Mouse (Mus musculus): Measurements from ENCODE around the gene Bcl7a. TPM values are rescaled to one million over a fixed set of nuclear protein-coding genes. Genes with fewer than 3 reads are reported as not detected.

Bcl7a gene
- total and polyA plus RNA-seq, 2 experiments from 2014 or later: 6.6 to 10.2 TPM

DNA sequence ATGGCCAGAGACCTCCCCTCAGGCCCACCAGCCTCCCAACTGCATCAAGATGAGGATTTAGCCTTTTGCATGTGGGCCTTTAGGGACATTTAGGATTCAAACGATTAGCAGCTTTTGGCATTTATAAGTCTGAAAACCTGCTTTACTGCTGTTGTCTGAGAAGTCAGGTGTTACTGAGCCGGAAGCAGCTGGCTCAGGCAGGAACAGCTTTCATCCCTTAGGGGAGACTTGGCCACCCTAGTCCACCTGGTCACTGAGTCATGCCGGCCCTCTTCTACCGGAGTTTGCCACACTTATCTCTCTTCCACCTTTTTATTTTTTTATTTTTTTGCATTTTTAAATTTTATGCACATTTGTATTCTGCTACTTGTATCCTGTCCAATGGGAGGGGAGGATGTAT is 13.6 kb downstream of the Bcl7a start:
- Histone ChIP-seq H3K4me1 (ENCODE audit: control insufficient read depth, insufficient read depth) (no peaks in the 10 kb centered on the region), H3K27ac (ENCODE audit: low read depth) (no peak overlapping the region), H3K9me3 (replicated peaks; ENCODE audit: control insufficient read depth, low read length) (no peaks in the 10 kb centered on the region), H3K4me3 (ENCODE audit: low read depth, low read length) (no peak overlapping the region), H3K36me3 (replicated peaks; ENCODE audit: control insufficient read depth, insufficient read depth, low read length) (peaks cover 63% of the 10 kb centered on the region), H3K4me2 (ENCODE audit: low read depth, low read length) (no peak overlapping the region), H3K27me3 (ENCODE audit: control insufficient read depth, insufficient read depth, low read length) (no peaks in the 10 kb centered on the region), H3K9ac (replicated peaks; ENCODE audit: low read depth, low read length) (no peak overlapping the region)
- WGBS: 88% methylated on average over 4 of the region's 4 CpGs
- no peak for DNase-seq (ENCODE audit: low spot score)
- TF ChIP-seq CTCF (IDR thresholded peaks at IDR 0.05; ENCODE audit: low read depth) (no peak), EP300 (IDR thresholded peaks at IDR 0.05; ENCODE audit: low read depth) (no peak)
- no peak for ATAC-seq (ENCODE audit: insufficient read depth, low read depth)

DNA sequence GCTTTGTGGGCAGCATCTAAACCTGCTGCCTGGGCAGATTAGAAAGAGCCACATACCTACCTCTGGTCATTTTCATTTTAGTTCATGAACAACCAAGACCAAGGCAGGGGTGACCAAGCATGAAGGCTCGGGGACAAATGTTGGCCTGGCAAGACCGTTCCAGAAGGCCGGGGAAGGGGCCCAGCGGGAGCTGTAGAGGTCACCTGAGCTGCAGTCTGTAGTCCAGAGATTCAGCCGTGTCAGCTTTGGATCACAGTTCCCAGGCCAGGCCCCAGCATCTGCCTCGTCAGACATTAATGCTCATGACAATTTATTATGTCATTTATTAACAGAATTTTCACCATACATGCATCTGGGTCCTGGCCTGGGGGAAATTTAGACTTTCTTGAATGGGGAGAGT is 15.8 kb downstream of the Bcl7a start:
- H3K27me3 ChIP-seq (ENCODE audit: control insufficient read depth, insufficient read depth, low read length): no peaks in the 10 kb centered on the region
- WGBS: 84% methylated on average over 6 of the region's 6 CpGs
- H3K9ac ChIP-seq (replicated peaks; ENCODE audit: low read depth, low read length): no peak overlapping the region
- peaks cover 73% of the 10 kb centered on the region for H3K36me3 ChIP-seq (replicated peaks; ENCODE audit: control insufficient read depth, insufficient read depth, low read length)
- H3K27ac ChIP-seq (ENCODE audit: low read depth): no peak overlapping the region
- no peak overlapping the region for H3K4me3 ChIP-seq (ENCODE audit: low read depth, low read length)
- no peak for TF ChIP-seq CTCF (IDR thresholded peaks at IDR 0.05; ENCODE audit: low read depth)
- no peak for TF ChIP-seq EP300 (IDR thresholded peaks at IDR 0.05; ENCODE audit: low read depth)
- peaks cover 12% of the 10 kb centered on the region for H3K4me1 ChIP-seq (ENCODE audit: control insufficient read depth, insufficient read depth)
- no peaks in the 10 kb centered on the region for H3K9me3 ChIP-seq (replicated peaks; ENCODE audit: control insufficient read depth, low read length)
- H3K4me2 ChIP-seq (ENCODE audit: low read depth, low read length): no peak overlapping the region
- DNase-seq (ENCODE audit: low spot score): no peak
- no peak for ATAC-seq (ENCODE audit: insufficient read depth, low read depth)

DNA sequence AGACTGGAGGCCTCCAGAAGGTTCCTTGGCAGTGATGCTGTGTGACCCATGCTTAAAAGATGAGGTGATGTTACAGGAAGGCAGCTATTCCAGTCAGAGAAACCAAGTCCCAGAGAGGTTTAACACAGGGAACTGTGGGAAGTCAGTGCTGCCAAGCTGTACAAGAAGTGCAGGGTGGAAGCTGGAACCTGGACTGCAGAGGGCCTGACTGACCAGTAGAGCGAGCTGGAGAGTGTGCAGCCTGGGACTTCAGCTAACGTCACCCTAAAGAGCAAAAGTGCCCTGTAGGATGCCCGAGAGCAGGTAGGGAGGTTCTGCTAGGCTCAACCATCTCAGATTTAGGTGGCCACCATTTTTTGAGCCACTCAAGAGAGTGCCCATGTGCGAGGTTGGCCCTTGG is 19.3 kb downstream of the Bcl7a start:
- 70% methylated on average over 4 of the region's 4 CpGs for WGBS
- Histone ChIP-seq H3K9ac (replicated peaks; ENCODE audit: low read depth, low read length) (no peak overlapping the region), H3K36me3 (replicated peaks; ENCODE audit: control insufficient read depth, insufficient read depth, low read length) (peaks cover 58% of the 10 kb centered on the region), H3K27me3 (ENCODE audit: control insufficient read depth, insufficient read depth, low read length) (no peaks in the 10 kb centered on the region), H3K9me3 (replicated peaks; ENCODE audit: control insufficient read depth, low read length) (no peaks in the 10 kb centered on the region), H3K27ac (ENCODE audit: low read depth) (no peak overlapping the region), H3K4me1 (ENCODE audit: control insufficient read depth, insufficient read depth) (peaks cover 18% of the 10 kb centered on the region), H3K4me2 (ENCODE audit: low read depth, low read length) (no peak overlapping the region), H3K4me3 (ENCODE audit: low read depth, low read length) (no peak overlapping the region)
- no peak for ATAC-seq (ENCODE audit: insufficient read depth, low read depth)
- TF ChIP-seq EP300 (IDR thresholded peaks at IDR 0.05; ENCODE audit: low read depth) (no peak), CTCF (IDR thresholded peaks at IDR 0.05; ENCODE audit: low read depth) (peak; percentile 8; the same call in 1 of the 2 replicates)
- DNase-seq (ENCODE audit: low spot score): peak; percentile 35

DNA sequence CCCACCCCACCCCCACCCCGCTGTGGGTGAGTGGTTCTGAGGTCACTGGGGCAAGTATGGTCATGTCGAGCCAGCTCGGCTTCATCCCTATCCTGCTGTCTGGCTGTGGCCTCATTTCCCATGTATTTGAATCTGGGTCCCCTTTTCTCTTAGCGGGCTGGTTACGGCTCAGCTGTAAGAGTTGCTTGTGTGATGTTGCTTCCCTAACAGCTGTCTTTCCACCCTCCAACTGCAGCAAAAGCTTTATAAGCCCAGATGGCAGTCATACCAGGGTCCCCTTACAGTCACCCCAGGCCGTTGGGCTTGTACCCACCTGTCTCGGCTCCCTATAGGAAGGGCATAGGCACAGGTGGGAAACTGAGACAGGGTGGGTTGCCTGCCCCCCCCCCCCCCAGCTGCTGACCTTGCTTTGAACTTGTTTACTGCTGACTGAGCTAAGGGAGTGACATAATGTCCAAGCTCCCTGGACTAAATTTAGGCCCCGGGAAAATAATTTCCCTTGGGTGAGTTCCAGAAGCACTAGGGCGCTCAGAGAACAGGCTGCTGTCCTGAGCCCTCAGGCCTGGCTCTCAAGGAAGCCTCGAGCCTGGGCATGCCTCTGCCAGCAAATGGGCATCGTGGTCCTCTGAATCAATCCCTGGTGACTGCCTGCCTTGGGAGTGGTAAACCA is 20.8 kb downstream of the Bcl7a start:
- Histone ChIP-seq H3K4me3 (ENCODE audit: low read depth, low read length) (no peak overlapping the region), H3K9me3 (replicated peaks; ENCODE audit: control insufficient read depth, low read length) (no peaks in the 10 kb centered on the region), H3K4me2 (ENCODE audit: low read depth, low read length) (no peak overlapping the region), H3K27me3 (ENCODE audit: control insufficient read depth, insufficient read depth, low read length) (no peaks in the 10 kb centered on the region), H3K27ac (ENCODE audit: low read depth) (peak overlapping the region; percentile 91), H3K9ac (replicated peaks; ENCODE audit: low read depth, low read length) (no peak overlapping the region), H3K4me1 (ENCODE audit: control insufficient read depth, insufficient read depth) (peaks cover 18% of the 10 kb centered on the region), H3K36me3 (replicated peaks; ENCODE audit: control insufficient read depth, insufficient read depth, low read length) (peaks cover 46% of the 10 kb centered on the region)
- ATAC-seq (ENCODE audit: insufficient read depth, low read depth): peak; percentile 91
- no peak for TF ChIP-seq CTCF (IDR thresholded peaks at IDR 0.05; ENCODE audit: low read depth)
- 0 out of 2 replicates have a peak, but pooled peaks have one; percentile 55 for TF ChIP-seq EP300 (IDR thresholded peaks at IDR 0.05; ENCODE audit: low read depth)
- WGBS: 39% methylated on average over 11 of the region's 11 CpGs
- peak; percentile 83 for DNase-seq (ENCODE audit: low spot score)

DNA sequence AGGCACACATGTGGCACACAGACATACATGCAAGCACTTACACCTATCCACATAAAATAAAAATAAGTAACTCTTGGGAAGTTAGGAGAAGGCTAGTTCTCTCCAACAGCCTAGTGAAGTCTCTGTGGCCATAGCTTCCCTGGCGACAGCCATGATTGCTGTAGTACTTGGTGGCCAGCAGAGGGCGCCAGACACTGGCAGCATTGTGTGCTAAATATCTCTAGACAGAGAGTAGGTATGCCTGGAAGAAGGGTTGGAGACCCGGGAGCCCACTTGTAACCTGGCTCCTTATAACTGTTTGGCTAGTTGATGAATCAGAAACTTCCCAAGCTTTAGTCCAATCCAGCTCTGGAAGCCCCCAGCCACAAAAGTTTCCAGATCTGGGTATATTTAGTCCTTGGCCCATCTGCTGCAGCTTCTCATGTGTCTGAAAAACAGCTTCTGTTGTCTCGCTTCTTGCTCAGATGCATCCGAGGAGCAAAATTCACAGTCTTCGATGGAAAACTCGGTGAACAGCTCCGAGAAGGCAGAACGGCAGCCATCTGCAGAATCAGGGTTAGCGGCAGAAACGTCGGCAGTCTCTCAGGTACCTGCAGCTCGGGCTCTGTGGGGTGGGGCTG is 25.3 kb downstream of the Bcl7a start:
- Histone ChIP-seq H3K9ac (replicated peaks; ENCODE audit: low read depth, low read length) (no peak overlapping the region), H3K4me1 (ENCODE audit: control insufficient read depth, insufficient read depth) (peaks cover 10% of the 10 kb centered on the region), H3K9me3 (replicated peaks; ENCODE audit: control insufficient read depth, low read length) (no peaks in the 10 kb centered on the region), H3K27me3 (ENCODE audit: control insufficient read depth, insufficient read depth, low read length) (no peaks in the 10 kb centered on the region), H3K36me3 (replicated peaks; ENCODE audit: control insufficient read depth, insufficient read depth, low read length) (peaks cover 54% of the 10 kb centered on the region), H3K27ac (ENCODE audit: low read depth) (no peak overlapping the region), H3K4me2 (ENCODE audit: low read depth, low read length) (no peak overlapping the region), H3K4me3 (ENCODE audit: low read depth, low read length) (no peak overlapping the region)
- no peak for ATAC-seq (ENCODE audit: insufficient read depth, low read depth)
- peak; percentile 89 for TF ChIP-seq CTCF (IDR thresholded peaks at IDR 0.05; ENCODE audit: low read depth)
- no peak for TF ChIP-seq EP300 (IDR thresholded peaks at IDR 0.05; ENCODE audit: low read depth)
- peak; percentile 50 for DNase-seq (ENCODE audit: low spot score)
- WGBS: 76% methylated on average over 13 of the region's 13 CpGs
